Mouse (Mus musculus) MEL (cell line): ENCODE measurements around the gene Arhgap21. TPM values are rescaled to one million over a fixed set of nuclear protein-coding genes. Genes with fewer than 3 reads are reported as not detected.

Experiments
- DNase-seq: peaks from one replicate; pipeline ENCODE4 v3.0.0; 2011; ENCODE audit warnings: low read depth, low spot score
- H3K27ac ChIP-seq: 2 replicates; pipeline ENCODE4 v1.5.1; 2012; ENCODE audit warnings: low read depth, mild to moderate bottlenecking, control low read depth, low read length, moderate library complexity; ENCODE audit not compliant: control insufficient read depth
- H3K27me3 ChIP-seq, 2 experiments: fragments of 150-350 bp in 1 of 2; sonication (generic) in 1 of 2; 2 replicates each; pipeline ENCODE4 v1.6.1; 2012; ENCODE audit warnings: low read length in 2 of 2, mild to moderate bottlenecking in 2 of 2, improper control_type of control experiment in 1 of 2, moderate library complexity in 1 of 2; ENCODE audit not compliant: insufficient read depth in 2 of 2, control insufficient read depth in 1 of 2
- H3K36me3 ChIP-seq, 2 experiments: 2 replicates each; pipeline ENCODE4 v1.6.1; 2012 to 2014; ENCODE audit warnings: low read length in 2 of 2, improper control_type of control experiment in 1 of 2, inconsistent platforms in 1 of 2, mild to moderate bottlenecking in 1 of 2; ENCODE audit not compliant: insufficient read depth in 2 of 2, control insufficient read depth in 1 of 2
- H3K4me1 ChIP-seq, 2 experiments: fragments of 150-350 bp in 1 of 2; sonication (generic) in 1 of 2; 2 replicates each; pipeline ENCODE4 v1.6.1; 2012; ENCODE audit warnings: low read length in 2 of 2, improper control_type of control experiment in 1 of 2, mild to moderate bottlenecking in 1 of 2; ENCODE audit not compliant: insufficient read depth in 2 of 2, control insufficient read depth in 1 of 2
- H3K4me3 ChIP-seq, 2 experiments: fragments of 150-350 bp in 1 of 2; sonication (generic) in 1 of 2; 2 replicates each; pipeline ENCODE4 v1.5.1; 2012; ENCODE audit warnings: low read depth in 2 of 2, low read length in 2 of 2, mild to moderate bottlenecking in 2 of 2, moderate library complexity in 2 of 2, control low read depth in 1 of 2, improper control_type of control experiment in 1 of 2; ENCODE audit not compliant: control insufficient read depth in 1 of 2, insufficient read depth in 1 of 2
- H3K79me2 ChIP-seq: 2 replicates; pipeline ENCODE4 v1.6.1; 2012; ENCODE audit warnings: mild to moderate bottlenecking, low read length, moderate library complexity; ENCODE audit not compliant: control insufficient read depth, poor library complexity, insufficient read depth
- H3K9ac ChIP-seq: 2 replicates; pipeline ENCODE4 v1.6.1; 2012; ENCODE audit warnings: low read depth, mild to moderate bottlenecking, control low read depth, low read length, moderate library complexity; ENCODE audit not compliant: control insufficient read depth, poor library complexity, severe bottlenecking
- H3K9me3 ChIP-seq: fragments of 150-350 bp; sonication (generic); replicated peaks from 2 replicates; pipeline ENCODE4 v1.6.1; 2012; ENCODE audit warnings: mild to moderate bottlenecking, low read length, improper control_type of control experiment, moderate library complexity; ENCODE audit not compliant: insufficient read depth
- CHD1 ChIP-seq: IDR thresholded peaks from 2 replicates; pipeline ENCODE4 v1.6.1; 2012; ENCODE audit warnings: low read depth, mild to moderate bottlenecking, inconsistent platforms, low read length, improper control_type of control experiment
- CTCF ChIP-seq, 3 experiments: IDR thresholded peaks in 2 of 3; conservative IDR thresholded peaks in 1 of 3; 2 replicates each; pipeline ENCODE4 v1.5.1; 2011 to 2012; ENCODE audit warnings: low read length in 3 of 3, low read depth in 2 of 3, mild to moderate bottlenecking in 2 of 3, improper control_type of control experiment in 1 of 3, inconsistent platforms in 1 of 3, mixed read lengths in 1 of 3, moderate library complexity in 1 of 3; ENCODE audit not compliant: control insufficient read depth in 1 of 3, insufficient read depth in 1 of 3, poor library complexity in 1 of 3, severe bottlenecking in 1 of 3
- E2F4 ChIP-seq: IDR thresholded peaks from 2 replicates; pipeline ENCODE4 v1.6.1; 2011; ENCODE audit warnings: low read depth, low read length, improper control_type of control experiment, borderline replicate concordance
- ETS1 ChIP-seq: IDR thresholded peaks from 2 replicates; pipeline ENCODE4 v1.6.1; 2012; ENCODE audit warnings: low read depth, mild to moderate bottlenecking, inconsistent platforms, low read length, improper control_type of control experiment, moderate library complexity
- GATA1 ChIP-seq: IDR thresholded peaks from 2 replicates; pipeline ENCODE4 v1.6.1; 2011; ENCODE audit warnings: low read depth, low read length, improper control_type of control experiment
- JUND ChIP-seq: IDR thresholded peaks from 2 replicates; pipeline ENCODE4 v1.6.1; 2011; ENCODE audit warnings: low read depth, mild to moderate bottlenecking, improper control_type of control experiment, low read length
- KAT2A ChIP-seq: conservative IDR thresholded peaks from 2 replicates; pipeline ENCODE4 v1.6.1; 2012; ENCODE audit warnings: low read depth, low read length, improper control_type of control experiment, inconsistent platforms
- MAFK ChIP-seq: IDR thresholded peaks from 2 replicates; pipeline ENCODE4 v1.6.1; 2011; ENCODE audit warnings: low read depth, mild to moderate bottlenecking, low read length, improper control_type of control experiment, borderline replicate concordance
- MEF2A ChIP-seq: IDR thresholded peaks from 2 replicates; pipeline ENCODE4 v1.6.1; 2014; ENCODE audit warnings: low read depth, mild to moderate bottlenecking, inconsistent platforms, low read length, improper control_type of control experiment; ENCODE audit not compliant: poor library complexity, insufficient replicate concordance, severe bottlenecking; ENCODE audit errors: extremely low read depth
- MYB ChIP-seq: IDR thresholded peaks from 2 replicates; pipeline ENCODE4 v1.6.1; 2011; ENCODE audit warnings: mild to moderate bottlenecking, low read depth, low read length, improper control_type of control experiment
- NELFE ChIP-seq: IDR thresholded peaks from 2 replicates; pipeline ENCODE4 v1.6.1; 2011; ENCODE audit warnings: low read depth, low read length, improper control_type of control experiment
- NRF1 ChIP-seq: IDR thresholded peaks from 2 replicates; pipeline ENCODE4 v1.6.1; 2014; ENCODE audit warnings: low read depth, mild to moderate bottlenecking, inconsistent platforms, low read length, improper control_type of control experiment, moderate library complexity; ENCODE audit not compliant: poor library complexity, insufficient read depth, severe bottlenecking
- POLR2A ChIP-seq, 2 experiments: IDR thresholded peaks; 2 replicates each; pipeline ENCODE4 v1.6.1; 2011 to 2012; ENCODE audit warnings: low read length in 2 of 2, mild to moderate bottlenecking in 2 of 2, control low read depth in 1 of 2, improper control_type of control experiment in 1 of 2, low read depth in 1 of 2, moderate library complexity in 1 of 2; ENCODE audit not compliant: control insufficient read depth in 1 of 2, insufficient read depth in 1 of 2, poor library complexity in 1 of 2
- SMC3 ChIP-seq: IDR thresholded peaks from 2 replicates; pipeline ENCODE4 v1.6.1; 2011; ENCODE audit warnings: low read depth, low read length, improper control_type of control experiment
- TAL1 ChIP-seq: IDR thresholded peaks from 2 replicates; pipeline ENCODE4 v1.6.1; 2012; ENCODE audit warnings: mild to moderate bottlenecking, inconsistent platforms, low read length, moderate library complexity, mixed read lengths
- TCF12 ChIP-seq: IDR thresholded peaks from 2 replicates; pipeline ENCODE4 v1.6.1; 2014; ENCODE audit warnings: low read depth, mild to moderate bottlenecking, inconsistent platforms, low read length, improper control_type of control experiment, moderate library complexity
- USF1 ChIP-seq: IDR thresholded peaks from 2 replicates; pipeline ENCODE4 v1.6.1; 2014; ENCODE audit warnings: low read depth, mild to moderate bottlenecking, inconsistent platforms, low read length, improper control_type of control experiment, moderate library complexity
- ZC3H11A ChIP-seq: IDR thresholded peaks from 2 replicates; pipeline ENCODE4 v1.6.1; 2012; ENCODE audit warnings: low read depth, mild to moderate bottlenecking, inconsistent platforms, low read length, improper control_type of control experiment
- polyA plus RNA-seq, 2 experiments: library from polyadenylated mRNA; stranded (reverse) in 1 of 2; unstranded in 1 of 2; fragments of >175 nt in 1 of 2; fragments of >200 nt in 1 of 2; gene quantifications; 2 replicates each; pipeline versions ENCODE4 v1.2.1 to v1.2.4; 2012; ENCODE audit warnings: low replicate concordance in 2 of 2, low read depth in 1 of 2; ENCODE audit not compliant: insufficient read length in 2 of 2, insufficient read depth in 1 of 2, missing spikeins in 1 of 2
- total RNA-seq: library from RNA; depleted of rRNA; stranded (reverse); fragments of 300-350 nt; gene quantifications from 2 replicates; pipeline ENCODE4 v1.2.3, GENCODE M21; 2012

Gene Arhgap21
- total and polyA plus RNA-seq, 3 experiments: 12.4 to 104 (median 30.6) TPM

GRCm38 (mm10) chr2:20883288-20883687, 85.4 kb downstream of the Arhgap21 start:
- Histone ChIP-seq H3K79me2 (no peaks in the 10 kb centered on the region), H3K9me3 (no peaks in the 10 kb centered on the region), H3K36me3 (peaks cover 0 to 7% of the 10 kb centered on the region in 2 experiments; a peak in 2 of 4 replicates), H3K4me3 (no peak overlapping the region), H3K9ac (no peak overlapping the region), H3K27me3 (no peaks in the 10 kb centered on the region), H3K27ac (no peak overlapping the region), H3K4me1 (no peaks in the 10 kb centered on the region)
- DNase-seq: no peak
- no peak for TF ChIP-seq ETS1
- no peak for TF ChIP-seq MYB
- no peak for TF ChIP-seq NELFE
- no peak for TF ChIP-seq POLR2A (IDR thresholded peaks at IDR 0.05; ENCODE audit: control insufficient read depth in 1 of 2, insufficient read depth in 1 of 2, low read depth in 1 of 2, low read length in 2 of 2, poor library complexity in 1 of 2)
- no peak for TF ChIP-seq MAFK
- TF ChIP-seq KAT2A: no peak
- no peak for TF ChIP-seq TAL1
- no peak for TF ChIP-seq ZC3H11A
- no peak for TF ChIP-seq NRF1
- no peak for TF ChIP-seq TCF12
- TF ChIP-seq SMC3: no peak
- TF ChIP-seq JUND: no peak
- no peak for TF ChIP-seq E2F4
- TF ChIP-seq USF1: no peak
- no peak for TF ChIP-seq GATA1
- TF ChIP-seq CHD1: no peak

DNA sequence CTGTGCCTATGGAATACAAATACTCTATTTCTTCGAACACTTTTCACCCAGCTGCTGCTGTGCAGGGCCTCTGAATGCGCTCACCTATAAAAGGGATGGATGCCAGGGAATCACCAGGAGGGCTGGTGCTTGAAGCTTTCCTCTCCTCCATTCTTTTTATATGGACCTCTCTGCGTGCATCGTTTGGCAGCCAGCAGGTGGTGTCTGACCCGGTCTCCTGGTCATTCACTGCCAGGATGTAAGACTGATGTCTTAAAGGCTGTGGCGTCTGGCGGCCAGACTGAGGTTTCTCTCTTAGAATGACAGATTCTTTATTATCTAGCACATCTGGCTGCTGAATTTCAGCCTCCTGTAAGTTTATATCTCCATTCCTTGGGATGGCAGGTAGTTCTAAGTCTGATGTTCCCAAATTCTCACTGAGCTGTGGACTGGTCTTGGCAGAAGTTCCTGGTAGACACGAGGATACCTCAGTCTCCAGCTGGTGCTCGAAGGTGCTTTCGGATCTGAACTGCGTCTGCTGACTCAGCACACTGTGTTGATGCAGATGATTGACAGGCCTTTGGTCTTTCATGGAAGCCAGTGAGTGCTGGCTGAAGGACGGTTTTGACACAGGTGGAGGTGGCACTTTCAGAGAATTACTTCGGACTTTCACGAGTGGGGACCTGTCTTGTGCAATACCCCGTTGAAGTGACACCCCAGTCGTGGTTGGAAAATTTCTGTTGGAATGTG, 88.6 kb downstream of the Arhgap21 start:
- Histone ChIP-seq H3K4me1 (no peaks in the 10 kb centered on the region), H3K27ac (no peak overlapping the region), H3K4me3 (no peak overlapping the region), H3K9me3 (no peaks in the 10 kb centered on the region), H3K79me2 (no peaks in the 10 kb centered on the region), H3K27me3 (no peaks in the 10 kb centered on the region), H3K36me3 (peaks cover 0 to 4% of the 10 kb centered on the region in 2 experiments; a peak in 2 of 4 replicates), H3K9ac (no peak overlapping the region)
- DNase-seq: no peak
- no peak for TF ChIP-seq NELFE
- TF ChIP-seq MEF2A: no peak
- TF ChIP-seq ZC3H11A: no peak
- peak; percentile 31; the same call in 1 of the 2 replicates for TF ChIP-seq MAFK
- 0 out of 6 replicates have a peak, but pooled peaks of 1 of the 3 experiments have one; percentile 10 for TF ChIP-seq CTCF (IDR thresholded peaks at IDR 0.05 in 2 of 3, conservative IDR thresholded peaks at IDR 0.05 in 1 of 3; ENCODE audit: control insufficient read depth in 1 of 3, insufficient read depth in 1 of 3, low read depth in 2 of 3, low read length in 3 of 3, poor library complexity in 1 of 3, severe bottlenecking in 1 of 3)
